Mouse (Mus musculus): ENCODE data around the gene Terb2. TPM values are rescaled to one million over a fixed set of nuclear protein-coding genes. Genes with fewer than 3 reads are reported as not detected.

The Terb2 gene
- polyA plus RNA-seq, 1 experiment = not detected

DNA sequence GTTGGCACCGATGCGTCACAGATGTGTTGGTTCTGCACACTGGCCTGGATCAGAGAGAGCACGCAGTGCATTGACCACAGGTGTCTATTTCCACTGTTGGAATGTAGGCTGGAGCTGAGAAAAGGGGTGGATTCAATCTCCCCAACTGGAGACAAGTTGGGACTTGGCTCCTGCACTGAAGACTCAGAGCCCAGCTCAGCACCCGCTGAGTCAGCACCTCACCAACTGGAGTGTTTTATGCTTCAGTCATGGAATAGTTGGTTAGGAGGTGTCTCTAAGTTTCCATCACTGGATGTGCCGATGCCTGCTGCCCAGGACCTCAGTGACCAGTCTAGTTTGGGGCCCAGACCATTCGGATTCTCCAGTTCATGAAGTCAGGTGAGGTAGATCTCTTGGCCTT, 44.3 kb downstream of the Terb2 start:
- TF ChIP-seq SRF (IDR thresholded peaks at IDR 0.05; ENCODE audit: control insufficient read depth, insufficient read length, low read depth) = no peak
- TF ChIP-seq TCF3 (IDR thresholded peaks at IDR 0.05; ENCODE audit: insufficient read length, low read depth) = no peak
- no peak for TF ChIP-seq CEBPB (IDR thresholded peaks at IDR 0.05; ENCODE audit: insufficient read depth, poor library complexity, severe bottlenecking)
- TF ChIP-seq E2F4 (IDR thresholded peaks at IDR 0.05; ENCODE audit: insufficient read depth) = no peak
- TF ChIP-seq MYOD1 (IDR thresholded peaks at IDR 0.05; ENCODE audit: control insufficient read depth in 1 of 3, insufficient read length in 2 of 3, low read depth in 2 of 3) = no peak
- no peak for TF ChIP-seq USF1 (IDR thresholded peaks at IDR 0.05; ENCODE audit: low read depth)
- TF ChIP-seq POLR2A (IDR thresholded peaks at IDR 0.05; ENCODE audit: insufficient read length, low read depth) = no peak
- TF ChIP-seq MAX (IDR thresholded peaks at IDR 0.05; ENCODE audit: low read depth) = no peak
- no peak for TF ChIP-seq REST (IDR thresholded peaks at IDR 0.05; ENCODE audit: insufficient read depth, insufficient read length)
- TF ChIP-seq POLR2AphosphoS2 (IDR thresholded peaks at IDR 0.05; ENCODE audit: insufficient read length, low read depth) = no peak
- no peak for TF ChIP-seq TCF12 (IDR thresholded peaks at IDR 0.05; ENCODE audit: insufficient read depth, poor library complexity, severe bottlenecking)
- TF ChIP-seq MYOG (IDR thresholded peaks at IDR 0.05; ENCODE audit: control insufficient read depth in 1 of 3, insufficient read depth in 1 of 3, insufficient read length in 2 of 3, low read depth in 2 of 3) = no peak
- H3K4me3 ChIP-seq = no peak overlapping the region
- no peak overlapping the region for H3K4me2 ChIP-seq (ENCODE audit: low read depth)
- no peaks in the 10 kb centered on the region for H3K36me3 ChIP-seq (ENCODE audit: control insufficient read depth, insufficient read depth)
- no peaks in the 10 kb centered on the region for H3K27me3 ChIP-seq (ENCODE audit: control insufficient read depth, insufficient read depth, insufficient read length)
- H3K79me2 ChIP-seq (ENCODE audit: control insufficient read depth, insufficient read depth) = no peaks in the 10 kb centered on the region
- no peak overlapping the region for H3ac ChIP-seq (ENCODE audit: control insufficient read depth, insufficient read length)

- H3K4me2 ChIP-seq (ENCODE audit: low read depth) = no peak overlapping the region
- TF ChIP-seq USF1 (IDR thresholded peaks at IDR 0.05; ENCODE audit: low read depth) (no peak), MAX (IDR thresholded peaks at IDR 0.05; ENCODE audit: low read depth) (no peak)
- H3ac ChIP-seq (ENCODE audit: control insufficient read depth, insufficient read length) = no peak overlapping the region
- H3K27me3 ChIP-seq (ENCODE audit: control insufficient read depth, insufficient read depth, insufficient read length) = no peaks in the 10 kb centered on the region
- H3K4me3 ChIP-seq = no peak overlapping the region
- no peaks in the 10 kb centered on the region for H3K79me2 ChIP-seq (ENCODE audit: control insufficient read depth, insufficient read depth)
- no peaks in the 10 kb centered on the region for H3K36me3 ChIP-seq (ENCODE audit: control insufficient read depth, insufficient read depth)
Measured at GRCm38 (mm10) chr2:122231616-122232015, 45.5 kb downstream of the Terb2 start.

- H3K4me3 ChIP-seq = peak overlapping the region; percentile 80
- H3ac ChIP-seq (ENCODE audit: control insufficient read depth, insufficient read length) = no peak overlapping the region
- no peak overlapping the region for H3K4me2 ChIP-seq (ENCODE audit: low read depth)
- no peaks in the 10 kb centered on the region for H3K79me2 ChIP-seq (ENCODE audit: control insufficient read depth, insufficient read depth)
- H3K27me3 ChIP-seq (ENCODE audit: control insufficient read depth, insufficient read depth, insufficient read length) = no peaks in the 10 kb centered on the region
- H3K36me3 ChIP-seq (ENCODE audit: control insufficient read depth, insufficient read depth) = no peaks in the 10 kb centered on the region
- TF ChIP-seq CEBPB (IDR thresholded peaks at IDR 0.05; ENCODE audit: insufficient read depth, poor library complexity, severe bottlenecking) = no peak
- TF ChIP-seq MAX (IDR thresholded peaks at IDR 0.05; ENCODE audit: low read depth) = no peak
- no peak for TF ChIP-seq POLR2A (IDR thresholded peaks at IDR 0.05; ENCODE audit: insufficient read length, low read depth)
- no peak for TF ChIP-seq TCF12 (IDR thresholded peaks at IDR 0.05; ENCODE audit: insufficient read depth, poor library complexity, severe bottlenecking)
- no peak for TF ChIP-seq TCF3 (IDR thresholded peaks at IDR 0.05; ENCODE audit: insufficient read length, low read depth)
- no peak for TF ChIP-seq POLR2AphosphoS2 (IDR thresholded peaks at IDR 0.05; ENCODE audit: insufficient read length, low read depth)
- no peak for TF ChIP-seq SRF (IDR thresholded peaks at IDR 0.05; ENCODE audit: control insufficient read depth, insufficient read length, low read depth)
- no peak for TF ChIP-seq REST (IDR thresholded peaks at IDR 0.05; ENCODE audit: insufficient read depth, insufficient read length)
- TF ChIP-seq E2F4 (IDR thresholded peaks at IDR 0.05; ENCODE audit: insufficient read depth) = no peak
Measured at GRCm38 (mm10) chr2:122233341-122233740, 47.3 kb downstream of the Terb2 start.

- H3K4me2 ChIP-seq (ENCODE audit: low read depth) = peak overlapping the region; percentile 92
- no peaks in the 10 kb centered on the region for H3K79me2 ChIP-seq (ENCODE audit: control insufficient read depth, insufficient read depth)
- H3K27me3 ChIP-seq (ENCODE audit: control insufficient read depth, insufficient read depth, insufficient read length) = no peaks in the 10 kb centered on the region
Measured at GRCm38 (mm10) chr2:122233759-122234557, 47.9 kb downstream of the Terb2 start.

GRCm38 (mm10) chr2:122234611-122235288, 48.7 kb downstream of the Terb2 start, which contains the start of gene Sord:
Gene Sord, plus strand, starts transcription at chr2:122234749.
- peak within 1 kb of the TSS; percentile 46 for H3ac ChIP-seq (ENCODE audit: control insufficient read depth, insufficient read length)
- no peaks in the 10 kb centered on the region for H3K36me3 ChIP-seq (ENCODE audit: control insufficient read depth, insufficient read depth)
- H3K4me2 ChIP-seq (ENCODE audit: low read depth) = peak within 1 kb of the TSS; percentile 92
- H3K4me3 ChIP-seq = peak within 1 kb of the TSS; percentile 80
- no peaks in the 10 kb centered on the region for H3K27me3 ChIP-seq (ENCODE audit: control insufficient read depth, insufficient read depth, insufficient read length)
- no peaks in the 10 kb centered on the region for H3K79me2 ChIP-seq (ENCODE audit: control insufficient read depth, insufficient read depth)
- TF ChIP-seq E2F4 (IDR thresholded peaks at IDR 0.05; ENCODE audit: insufficient read depth) (no peak), MYOG (IDR thresholded peaks at IDR 0.05; ENCODE audit: control insufficient read depth in 1 of 3, insufficient read depth in 1 of 3, insufficient read length in 2 of 3, low read depth in 2 of 3) (no peak), TCF12 (IDR thresholded peaks at IDR 0.05; ENCODE audit: insufficient read depth, poor library complexity, severe bottlenecking) (no peak), CEBPB (IDR thresholded peaks at IDR 0.05; ENCODE audit: insufficient read depth, poor library complexity, severe bottlenecking) (no peak), MAX (IDR thresholded peaks at IDR 0.05; ENCODE audit: low read depth) (no peak), USF1 (IDR thresholded peaks at IDR 0.05; ENCODE audit: low read depth) (peak; percentile 78), POLR2A (IDR thresholded peaks at IDR 0.05; ENCODE audit: insufficient read length, low read depth) (peak; percentile 40), TCF3 (IDR thresholded peaks at IDR 0.05; ENCODE audit: insufficient read length, low read depth) (no peak), REST (IDR thresholded peaks at IDR 0.05; ENCODE audit: insufficient read depth, insufficient read length) (no peak)

More at GRCm38 (mm10) chr2:122233759-122234557, 47.9 kb downstream of the Terb2 start:
- TF ChIP-seq TCF3 (IDR thresholded peaks at IDR 0.05; ENCODE audit: insufficient read length, low read depth) = no peak
- peak; percentile 92 for TF ChIP-seq USF1 (IDR thresholded peaks at IDR 0.05; ENCODE audit: low read depth)
- Histone ChIP-seq H3ac (ENCODE audit: control insufficient read depth, insufficient read length) (peak overlapping the region; percentile 46), H3K36me3 (ENCODE audit: control insufficient read depth, insufficient read depth) (no peaks in the 10 kb centered on the region), H3K4me3 (peak overlapping the region; percentile 80)

All from myocyte (in vitro differentiated cells).